Mouse (Mus musculus): ENCODE data around the gene Cd1d1.
A peak's percentile ranks its signal among the peaks of the same experiment; 100 is the strongest.

Gene Cd1d1

GRCm38 (mm10) chr3:86961395-86961669 is 37.9 kb downstream of the Cd1d1 start:
- no peak for DNase-seq (ENCODE audit: low spot score)

DNA sequence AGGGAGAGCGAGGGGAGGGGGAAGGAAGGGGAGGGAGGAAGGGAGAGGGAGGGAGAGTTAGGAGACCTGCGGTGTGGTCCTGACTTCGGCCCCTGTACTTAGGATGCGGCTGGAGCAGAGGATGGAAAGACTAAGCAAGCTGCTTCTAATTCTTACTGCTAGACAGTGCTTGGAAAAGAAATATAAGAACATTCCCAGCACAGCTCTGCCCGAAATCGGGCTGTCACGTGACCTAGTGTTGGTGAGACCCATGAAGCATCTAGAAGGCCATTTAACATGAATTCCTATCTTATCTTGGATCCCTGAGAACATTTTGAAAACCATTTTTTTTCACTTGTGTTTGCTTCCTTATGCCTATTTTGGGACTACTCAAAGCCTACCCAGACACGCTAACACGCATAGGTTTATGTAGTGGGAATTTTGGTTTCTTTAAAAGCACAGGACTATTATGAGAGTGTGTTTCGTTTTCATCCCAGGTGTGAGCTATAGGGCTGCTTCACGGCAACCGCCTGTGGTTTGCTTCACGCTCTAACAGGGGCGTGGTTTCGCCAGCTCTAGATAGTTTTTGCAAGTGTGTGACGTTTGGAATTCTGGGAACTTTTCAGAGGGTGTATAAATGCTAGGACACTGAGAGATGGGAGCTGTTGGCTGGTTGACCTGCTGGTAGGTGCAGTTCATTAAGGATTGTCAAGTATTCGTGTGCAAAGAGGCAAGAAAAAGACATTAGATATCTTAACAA is 38.4 kb downstream of the Cd1d1 start:
- no peak for DNase-seq (ENCODE audit: low spot score)

DNA sequence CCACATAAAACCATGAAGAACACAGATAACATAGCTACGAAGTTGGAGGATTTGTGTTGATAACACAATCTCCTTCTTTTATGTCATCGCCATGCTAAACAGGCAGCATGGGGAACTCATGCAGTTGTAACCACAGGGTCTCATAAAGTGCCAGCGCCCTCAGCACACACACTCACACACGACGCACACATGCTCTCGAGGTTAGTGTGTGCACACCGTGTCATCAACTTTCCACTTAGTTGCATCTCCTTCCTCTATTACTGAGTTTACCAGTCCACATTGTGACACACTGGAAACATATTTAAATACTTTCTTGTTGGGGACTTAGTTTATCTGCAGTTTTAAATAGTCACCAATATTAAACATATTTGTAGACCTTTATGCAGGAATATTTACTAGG is 40.2 kb downstream of the Cd1d1 start:
- DNase-seq (ENCODE audit: low spot score), result no peak

DNA sequence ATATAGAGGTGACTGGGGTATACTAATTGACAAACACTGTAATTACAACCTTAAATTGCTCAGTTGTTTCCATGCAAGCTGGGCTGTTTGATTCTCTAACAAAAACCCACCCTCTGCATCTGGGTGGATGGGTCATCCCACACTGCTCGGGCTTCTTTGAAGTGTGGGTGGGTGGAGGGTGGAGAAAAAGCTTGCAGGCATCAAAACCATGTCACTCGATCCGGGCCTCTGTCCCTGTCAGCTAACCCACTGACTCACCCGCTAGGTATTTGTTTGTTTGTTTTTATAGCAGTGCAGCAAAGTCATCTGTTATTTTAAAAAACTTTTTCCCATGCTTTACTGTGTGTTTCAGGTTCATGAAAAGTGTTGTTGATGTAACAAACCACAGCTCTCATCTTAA is 43.9 kb downstream of the Cd1d1 start:
- no peak for DNase-seq (ENCODE audit: low spot score)

- DNase-seq (ENCODE audit: low spot score), result peak; percentile 36
Measured at GRCm38 (mm10) chr3:86954521-86954920, 44.7 kb downstream of the Cd1d1 start.

DNA sequence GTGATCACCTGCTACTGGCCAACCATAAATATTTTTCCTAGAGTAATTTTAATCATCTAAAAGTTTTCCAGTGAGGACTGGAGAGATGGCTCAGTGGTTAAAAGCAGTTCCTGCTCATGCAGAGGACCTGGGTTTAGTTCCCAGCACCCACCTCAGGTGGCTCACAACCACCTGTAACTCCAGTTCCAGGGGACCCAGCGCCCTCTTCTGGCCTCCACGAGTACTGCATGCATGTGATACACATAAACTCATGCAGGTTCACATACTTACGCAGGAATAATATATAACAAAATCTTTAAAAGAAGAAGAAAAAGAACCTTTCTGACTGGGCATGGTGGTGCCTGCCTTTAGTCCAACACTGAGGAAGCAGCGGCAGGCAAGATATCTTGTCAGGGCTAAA is 45.4 kb downstream of the Cd1d1 start:
- DNase-seq (ENCODE audit: low spot score), result no peak

- DNase-seq (ENCODE audit: low spot score), result no peak
Measured at GRCm38 (mm10) chr3:86950652-86951051, 48.6 kb downstream of the Cd1d1 start.
